Mouse (Mus musculus) erythroblast, embryonic 14.5 days (primary cell): ENCODE data around the gene Hmga2. TPM values are rescaled to one million over a fixed set of nuclear protein-coding genes. Genes with fewer than 3 reads are reported as not detected.
"Not testable (repeated sequence)": the region's sequence is repeated elsewhere in the genome, so short reads cannot be mapped to it uniquely, and the experiment has no call there.

Source experiments
- H3K27me3 ChIP-seq: 2 replicates; pipeline ENCODE4 v1.6.1; 2012; ENCODE audit warnings: inconsistent platforms; ENCODE audit not compliant: control insufficient read depth
- H3K36me3 ChIP-seq: 2 replicates; pipeline ENCODE4 v1.6.1; 2012; ENCODE audit warnings: mild to moderate bottlenecking, inconsistent platforms; ENCODE audit not compliant: control insufficient read depth
- H3K4me1 ChIP-seq: 2 replicates; pipeline ENCODE4 v1.6.1; 2012; ENCODE audit warnings: inconsistent platforms; ENCODE audit not compliant: control insufficient read depth
- H3K4me3 ChIP-seq: replicated peaks from 2 replicates; pipeline ENCODE3; 2012; ENCODE audit warnings: moderate library complexity, mild to moderate bottlenecking, inconsistent platforms
- H3K9me3 ChIP-seq: 2 replicates; pipeline ENCODE4 v1.6.1; 2012; ENCODE audit warnings: low read length, inconsistent platforms, mixed read lengths; ENCODE audit not compliant: control insufficient read depth
- GATA1 ChIP-seq: IDR thresholded peaks from 2 replicates; pipeline ENCODE4 v1.6.1; 2012; ENCODE audit warnings: low read length, inconsistent platforms, mixed read lengths
- TAL1 ChIP-seq: IDR thresholded peaks from 3 replicates; pipeline ENCODE4 v1.6.1; 2012; ENCODE audit warnings: low read length, inconsistent platforms, mixed read lengths
- polyA plus RNA-seq: library from polyadenylated mRNA; stranded (reverse); fragments of >175 nt; gene quantifications from 2 replicates; pipeline ENCODE4 v1.2.3, GENCODE M21; 2012

Hmga2 gene
- polyA plus RNA-seq, 1 experiment: 0.05 TPM

DNA sequence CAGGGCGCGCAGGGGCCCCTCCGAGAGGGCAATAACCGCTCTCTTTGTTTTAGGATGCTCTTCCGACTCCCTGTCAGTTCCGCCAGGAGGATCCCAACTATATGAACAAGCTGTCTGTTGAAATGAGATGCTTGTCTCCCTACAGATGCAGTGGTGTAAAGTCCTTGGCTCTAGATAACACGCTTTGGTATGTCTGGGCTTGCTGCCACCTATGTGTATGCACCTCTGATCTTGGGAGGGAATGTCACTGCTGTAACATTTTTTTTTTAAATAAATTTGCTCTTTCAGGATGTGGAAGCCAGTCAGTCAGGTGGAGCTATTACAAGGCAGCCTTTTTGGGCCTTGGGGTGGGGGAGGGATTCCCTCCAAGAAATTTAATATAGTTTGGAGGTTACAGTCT is 92.2 kb downstream of the Hmga2 start:
- TF ChIP-seq GATA1 (no peak), TAL1 (no peak)
- Histone ChIP-seq H3K36me3 (no peaks in the 10 kb centered on the region), H3K4me1 (no peaks in the 10 kb centered on the region), H3K27me3 (no peaks in the 10 kb centered on the region), H3K4me3 (no peak overlapping the region), H3K9me3 (no peaks in the 10 kb centered on the region)

DNA sequence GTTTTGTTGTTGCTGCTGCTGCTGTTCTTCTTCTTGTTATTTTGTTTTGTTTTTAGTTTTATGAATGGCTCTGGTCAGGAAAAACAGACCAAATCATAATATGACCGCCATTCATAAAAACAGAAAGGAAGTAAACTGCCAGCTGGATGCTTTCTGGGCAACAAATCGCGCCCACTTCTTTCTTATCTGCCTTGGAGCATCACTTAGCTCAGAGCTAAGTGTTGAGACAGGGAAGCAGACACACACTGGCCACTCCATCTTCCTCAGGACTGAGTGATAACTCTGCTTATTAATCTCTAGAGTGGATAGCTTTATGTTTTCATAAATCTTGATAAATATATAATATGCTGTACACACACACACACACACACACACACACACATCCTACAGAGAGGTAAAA is 98.5 kb downstream of the Hmga2 start:
- H3K36me3 ChIP-seq: no peaks in the 10 kb centered on the region
- no peak overlapping the region for H3K4me3 ChIP-seq
- TF ChIP-seq GATA1: no peak
- TF ChIP-seq TAL1: no peak
- H3K9me3 ChIP-seq: no peaks in the 10 kb centered on the region
- H3K4me1 ChIP-seq: no peaks in the 10 kb centered on the region
- H3K27me3 ChIP-seq: no peaks in the 10 kb centered on the region

- Histone ChIP-seq H3K27me3 (no peaks in the 10 kb centered on the region), H3K9me3 (no peaks in the 10 kb centered on the region), H3K4me3 (no peak overlapping the region), H3K4me1 (no peaks in the 10 kb centered on the region), H3K36me3 (no peaks in the 10 kb centered on the region)
- no peak for TF ChIP-seq TAL1
- TF ChIP-seq GATA1: no peak
Observed at GRCm38 (mm10) chr10:120377327-120377752, 98.9 kb downstream of the Hmga2 start.

DNA sequence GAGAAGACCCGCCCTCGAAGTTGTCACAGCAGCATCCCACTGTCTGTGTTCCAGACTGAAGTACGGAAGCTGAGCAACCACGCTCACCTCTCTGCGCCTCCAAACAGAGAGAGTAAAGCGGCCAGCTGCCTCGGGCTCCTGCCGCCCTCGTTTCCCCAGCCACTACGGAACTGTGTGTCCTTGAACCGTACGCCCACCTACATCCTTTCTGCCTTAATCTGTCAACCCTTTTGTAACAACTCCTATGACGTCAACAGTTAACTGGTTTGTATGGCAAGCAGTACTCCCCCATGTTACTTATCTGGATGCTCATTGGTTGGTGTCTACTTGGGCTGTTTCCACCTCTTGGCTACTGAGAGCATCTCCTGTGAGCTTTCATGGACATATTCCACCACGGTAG is 100.8 kb downstream of the Hmga2 start:
- no peaks in the 10 kb centered on the region for H3K9me3 ChIP-seq
- H3K4me3 ChIP-seq: no peak overlapping the region
- TF ChIP-seq GATA1: no peak
- no peak for TF ChIP-seq TAL1
- no peaks in the 10 kb centered on the region for H3K36me3 ChIP-seq
- no peaks in the 10 kb centered on the region for H3K27me3 ChIP-seq
- no peaks in the 10 kb centered on the region for H3K4me1 ChIP-seq

GRCm38 (mm10) chr10:120371215-120371614 is 105.1 kb downstream of the Hmga2 start:
- Histone ChIP-seq H3K27me3 (no peaks in the 10 kb centered on the region), H3K4me1 (no peaks in the 10 kb centered on the region), H3K4me3 (no peak overlapping the region), H3K9me3 (no peaks in the 10 kb centered on the region), H3K36me3 (no peaks in the 10 kb centered on the region)
- TF ChIP-seq TAL1 (no peak), GATA1 (no peak)

DNA sequence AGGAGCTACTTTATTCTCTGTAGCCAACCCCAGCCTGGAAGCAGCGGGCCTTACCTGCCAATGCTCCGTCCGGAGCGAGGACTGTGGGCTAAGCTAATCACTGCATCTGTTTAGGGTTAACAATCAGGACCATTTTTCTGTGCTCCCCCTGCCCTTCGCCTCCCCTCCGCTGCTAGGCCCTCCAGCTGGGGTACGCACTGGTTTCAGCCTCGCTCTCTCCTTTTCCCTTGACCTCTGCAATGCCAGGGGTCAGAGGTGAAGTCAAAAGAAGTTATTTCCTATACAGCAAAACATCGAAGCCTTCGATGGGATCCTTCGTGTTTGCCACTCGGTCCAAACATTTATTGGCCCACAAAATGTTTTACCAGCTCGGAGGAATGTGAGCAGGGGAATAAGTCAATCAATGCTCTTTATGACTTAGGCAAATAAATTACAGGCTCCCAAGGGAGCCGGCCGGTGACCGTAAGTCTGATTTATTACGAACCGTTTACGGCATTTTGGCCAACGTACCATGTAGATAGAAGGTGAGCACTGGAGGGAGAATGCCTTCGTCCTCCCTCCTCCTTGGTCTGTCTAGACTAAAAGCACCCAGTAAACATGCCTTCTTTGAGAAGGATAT is 107.0 kb downstream of the Hmga2 start:
- TF ChIP-seq GATA1 (no peak), TAL1 (no peak)

GRCm38 (mm10) chr10:120366173-120366592 is 110.1 kb downstream of the Hmga2 start:
- not testable (repeated sequence) for H3K27me3 ChIP-seq, H3K9me3 ChIP-seq, H3K4me3 ChIP-seq, H3K4me1 ChIP-seq, H3K36me3 ChIP-seq

More for the DNA sequence above, 107.0 kb downstream of the Hmga2 start:
- Histone ChIP-seq H3K4me1 (peaks cover 3% of the 10 kb centered on the region), H3K27me3 (no peaks in the 10 kb centered on the region), H3K9me3 (no peaks in the 10 kb centered on the region), H3K36me3 (no peaks in the 10 kb centered on the region), H3K4me3 (no peak overlapping the region)

DNA sequence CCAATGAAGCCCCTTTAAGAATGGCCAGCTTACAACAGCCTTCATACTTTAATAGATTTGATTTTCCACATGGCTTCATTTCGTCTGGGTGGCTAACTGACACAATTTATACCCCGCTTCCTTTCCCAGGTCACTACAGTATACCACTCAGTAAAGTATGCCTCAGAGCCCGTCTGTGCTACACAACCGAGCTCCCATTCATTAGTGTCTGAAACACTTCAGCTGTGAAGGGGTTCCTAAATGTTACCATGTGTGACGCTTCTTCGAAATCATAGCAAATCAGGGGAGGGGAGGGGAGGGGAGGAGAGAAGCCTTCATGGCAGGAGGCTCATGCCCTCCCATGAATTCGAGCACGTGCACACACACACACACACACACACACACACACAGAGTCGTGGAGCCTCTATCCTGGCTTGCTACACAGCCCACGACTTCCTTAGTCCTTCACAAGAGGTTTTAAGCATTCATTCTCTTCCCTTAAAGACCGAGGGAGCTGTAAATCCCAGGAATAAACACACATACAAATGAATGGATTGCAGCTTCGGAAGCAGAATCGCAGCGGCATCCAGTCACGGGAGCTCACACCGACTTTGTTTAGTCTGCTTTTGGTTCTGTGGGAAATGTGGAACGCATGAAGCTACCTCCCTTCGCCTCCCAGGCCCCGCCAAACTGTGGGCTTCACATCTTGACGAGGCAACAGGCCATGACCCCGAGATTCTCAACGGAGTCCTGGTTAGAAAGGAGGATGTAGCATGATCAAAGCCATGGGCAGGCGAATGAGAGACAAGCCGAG is 110.7 kb downstream of the Hmga2 start:
- H3K4me3 ChIP-seq: no peak overlapping the region
- no peak for TF ChIP-seq GATA1
- no peak for TF ChIP-seq TAL1
- no peaks in the 10 kb centered on the region for H3K9me3 ChIP-seq
- H3K27me3 ChIP-seq: no peaks in the 10 kb centered on the region
- H3K4me1 ChIP-seq: peaks cover 5% of the 10 kb centered on the region
- no peaks in the 10 kb centered on the region for H3K36me3 ChIP-seq

GRCm38 (mm10) chr10:120363983-120364582 is 112.2 kb downstream of the Hmga2 start:
- TF ChIP-seq TAL1 (no peak), GATA1 (no peak)
- Histone ChIP-seq H3K27me3 (no peaks in the 10 kb centered on the region), H3K9me3 (no peaks in the 10 kb centered on the region), H3K4me1 (peaks cover 5% of the 10 kb centered on the region), H3K36me3 (no peaks in the 10 kb centered on the region), H3K4me3 (peak overlapping the region; percentile 62)

GRCm38 (mm10) chr10:120363298-120363982 is 112.8 kb downstream of the Hmga2 start:
- H3K4me1 ChIP-seq, H3K4me3 ChIP-seq, H3K9me3 ChIP-seq, H3K36me3 ChIP-seq, H3K27me3 ChIP-seq: not testable (repeated sequence)
